Mouse (Mus musculus) lung, postnatal 0 days (tissue): ENCODE data around the gene Armc6. TPM values are rescaled to one million over a fixed set of nuclear protein-coding genes. Genes with fewer than 3 reads are reported as not detected.

Experiments
- ATAC-seq: fragments of 200-750 bp; cut with Nextera tagmentation; 2 replicates; pipeline ENCODE4 v1.8.0; 2017; ENCODE audit warnings: moderate library complexity
- DNase-seq: peaks from one replicate; pipeline ENCODE4 v3.0.0-alpha.2; 2016; ENCODE audit warnings: low spot score
- H3K27ac ChIP-seq: fragments of 300-500 bp; sonication (generic); 2 replicates; pipeline ENCODE4 v1.5.1; 2014; ENCODE audit warnings: antibody characterized with exemption, mild to moderate bottlenecking, low read length, mixed read lengths
- H3K27me3 ChIP-seq: fragments of 300-500 bp; sonication (generic); replicated peaks from 2 replicates; pipeline ENCODE4 v1.6.1; 2014; ENCODE audit warnings: low read length, mixed read lengths; ENCODE audit not compliant: insufficient read depth
- H3K36me3 ChIP-seq: fragments of 300-500 bp; sonication (generic); 2 replicates; pipeline ENCODE4 v1.6.1; 2014; ENCODE audit warnings: low read length, mixed read lengths; ENCODE audit not compliant: insufficient read depth
- H3K4me1 ChIP-seq: fragments of 300-500 bp; sonication (generic); 2 replicates; pipeline ENCODE4 v1.6.1; 2014; ENCODE audit warnings: antibody characterized with exemption, low read depth, low read length, mixed read lengths; ENCODE audit not compliant: insufficient read depth
- H3K4me2 ChIP-seq: fragments of 300-500 bp; sonication (generic); replicated peaks from 2 replicates; pipeline ENCODE4 v1.6.1; 2014; ENCODE audit warnings: low read depth, mild to moderate bottlenecking, low read length, moderate library complexity, mixed read lengths
- H3K4me3 ChIP-seq: fragments of 300-500 bp; sonication (generic); 2 replicates; pipeline ENCODE4 v1.5.1; 2014; ENCODE audit warnings: low read depth, low read length
- H3K9ac ChIP-seq: fragments of 300-500 bp; sonication (generic); replicated peaks from 2 replicates; pipeline ENCODE4 v1.6.1; 2014; ENCODE audit warnings: low read depth, mild to moderate bottlenecking
- H3K9me3 ChIP-seq: fragments of 300-500 bp; sonication (generic); 2 replicates; pipeline ENCODE4 v1.6.1; 2016; ENCODE audit warnings: low read length, mixed read lengths
- CTCF ChIP-seq: IDR thresholded peaks from 2 replicates; pipeline ENCODE4 v1.5.1; 2016; ENCODE audit warnings: antibody characterized with exemption, mild to moderate bottlenecking
- EP300 ChIP-seq: IDR thresholded peaks from 2 replicates; pipeline ENCODE4 v1.6.1; 2016; ENCODE audit warnings: antibody characterized with exemption, mild to moderate bottlenecking, control low read depth
- WGBS: fragments of 180-500 bp; shearing (Covaris S2); extraction: QIAGEN DNeasy Blood & Tissue Kit; methylation state at CpG from one replicate; pipeline ENCODE4 v1.1.7; 2014; 5-methylcytosine and 5-hydroxymethylcytosine counted together
- polyA plus RNA-seq: library from polyadenylated mRNA; unstranded; fragments of >200 nt; fragmentation: Nextera tagmentation; extraction: Ambion mirVana; gene quantifications from 2 replicates; pipeline ENCODE4 v1.2.1, GENCODE M21; 2015

Armc6 gene
- polyA plus RNA-seq, 1 experiment from 2014 or later, result 10.4 TPM

DNA sequence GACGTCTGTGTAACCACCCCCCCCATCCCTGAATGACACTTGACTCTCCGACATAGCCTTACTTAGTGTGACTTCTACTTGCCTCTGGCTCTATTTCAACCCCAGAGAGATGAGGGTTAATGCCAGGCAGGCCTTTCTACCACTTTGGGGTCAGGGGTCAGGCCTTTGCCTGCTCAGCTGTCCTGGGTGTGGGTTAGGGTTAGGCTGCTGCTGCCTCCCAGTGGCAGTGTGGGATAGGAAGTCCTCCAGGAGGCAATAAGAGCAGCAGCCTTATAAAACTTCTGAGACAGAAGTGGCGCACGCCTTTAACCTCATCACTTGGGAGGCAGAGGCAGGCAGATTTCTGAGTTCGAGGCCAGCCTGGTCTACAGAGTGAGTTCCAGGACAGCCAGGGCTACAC lies 6.4 kb upstream of the Armc6 start:
- Histone ChIP-seq H3K9me3 (no peaks in the 10 kb centered on the region), H3K9ac (no peak overlapping the region), H3K36me3 (peaks cover 30% of the 10 kb centered on the region; the same call in 1 of the 2 replicates), H3K4me3 (no peak overlapping the region), H3K27me3 (no peaks in the 10 kb centered on the region), H3K4me2 (no peak overlapping the region), H3K27ac (no peak overlapping the region), H3K4me1 (no peaks in the 10 kb centered on the region)
- DNase-seq (peak; percentile 22), ATAC-seq (peak; percentile 35)
- WGBS, result 84% methylated on average over 5 of the region's 5 CpGs
- TF ChIP-seq EP300 (no peak), CTCF (peak; percentile 55)

DNA sequence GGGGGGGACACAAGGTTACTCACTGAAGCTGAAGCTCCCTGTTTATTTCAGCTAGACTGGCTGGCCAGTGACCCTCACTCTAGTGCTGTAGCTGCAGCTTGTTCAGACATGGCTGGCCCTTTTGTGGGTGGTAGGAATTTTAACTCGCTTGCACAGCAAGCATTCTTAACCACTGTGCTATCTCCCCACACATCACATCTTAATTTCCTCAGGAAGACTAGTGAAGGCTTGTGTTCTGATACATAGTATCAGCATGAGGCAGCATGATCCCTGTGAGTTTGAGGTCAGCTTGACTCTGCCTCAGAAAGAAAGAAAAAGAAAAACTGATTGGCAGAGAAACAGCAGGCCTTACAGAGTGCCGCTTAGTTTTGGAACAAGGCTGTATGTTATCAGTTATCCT lies 3.6 kb upstream of the Armc6 start:
- WGBS, result 82% methylated on average over 2 of the region's 2 CpGs
- Histone ChIP-seq H3K4me3 (no peak overlapping the region), H3K4me1 (peaks cover 6% of the 10 kb centered on the region; the same call in 1 of the 2 replicates), H3K9me3 (no peaks in the 10 kb centered on the region), H3K36me3 (peaks cover 12% of the 10 kb centered on the region; the same call in 1 of the 2 replicates), H3K9ac (no peak overlapping the region), H3K4me2 (no peak overlapping the region), H3K27ac (no peak overlapping the region), H3K27me3 (no peaks in the 10 kb centered on the region)
- no peak for TF ChIP-seq EP300
- TF ChIP-seq CTCF, result no peak
- DNase-seq, result no peak
- no peak for ATAC-seq

DNA sequence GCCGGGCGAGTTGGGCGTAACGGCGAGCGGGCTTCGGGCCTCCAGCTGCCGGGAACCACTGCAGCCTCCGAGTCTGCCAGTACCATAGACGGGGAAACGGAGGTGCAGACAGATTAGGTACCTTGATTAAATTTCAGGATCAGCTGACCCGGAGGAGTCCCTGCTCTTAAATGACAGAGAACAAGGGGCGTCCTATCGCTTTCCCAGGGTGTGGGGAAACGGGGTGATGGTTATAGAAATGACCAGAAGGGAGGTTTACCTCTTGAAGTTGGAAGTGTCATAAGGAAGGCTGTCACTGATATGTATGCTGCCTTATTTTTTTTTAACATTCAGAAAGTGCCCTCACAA lies 489 bp upstream of the Armc6 start:
- ATAC-seq (no peak), DNase-seq (no peak)
- Histone ChIP-seq H3K27ac (no peak overlapping the region), H3K4me1 (peaks cover 6% of the 10 kb centered on the region; the same call in 1 of the 2 replicates), H3K9ac (peak overlapping the region; percentile 87; the same call in 1 of the 2 replicates), H3K36me3 (peaks cover 8% of the 10 kb centered on the region; the same call in 1 of the 2 replicates), H3K4me2 (peak overlapping the region; percentile 85), H3K27me3 (no peaks in the 10 kb centered on the region), H3K9me3 (no peaks in the 10 kb centered on the region), H3K4me3 (peak overlapping the region; percentile 83)
- 0% methylated on average over 15 of the region's 15 CpGs for WGBS
- TF ChIP-seq CTCF, result no peak
- TF ChIP-seq EP300, result no peak

DNA sequence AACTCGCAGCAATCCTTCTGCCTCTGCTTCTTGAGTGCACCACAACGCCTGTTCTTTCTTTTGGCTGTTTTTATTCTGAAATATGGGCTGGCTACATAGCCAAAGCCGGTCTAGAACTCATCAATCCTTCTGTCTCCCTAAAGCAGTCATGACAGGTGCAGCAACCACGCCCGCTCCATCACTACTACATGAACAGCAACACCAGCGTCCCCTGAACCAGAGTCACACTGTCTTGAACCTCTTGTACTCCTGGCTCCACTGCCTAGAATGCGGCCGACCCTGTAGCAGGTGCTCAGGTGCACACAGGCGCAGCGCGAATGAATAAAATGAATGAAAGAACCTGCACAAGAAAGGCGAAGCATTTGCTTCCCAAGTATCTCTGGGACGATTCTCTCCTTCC lies 660 bp downstream of the Armc6 start:
- Histone ChIP-seq H3K27ac (no peak overlapping the region), H3K4me1 (peaks cover 6% of the 10 kb centered on the region; the same call in 1 of the 2 replicates), H3K27me3 (no peaks in the 10 kb centered on the region), H3K9me3 (no peaks in the 10 kb centered on the region), H3K4me3 (peak overlapping the region; percentile 83), H3K9ac (peak overlapping the region; percentile 87), H3K4me2 (peak overlapping the region; percentile 85), H3K36me3 (peaks cover 6% of the 10 kb centered on the region; the same call in 1 of the 2 replicates)
- DNase-seq (no peak), ATAC-seq (no peak)
- WGBS, result 4% methylated on average over 13 of the region's 13 CpGs
- TF ChIP-seq EP300 (no peak), CTCF (no peak)

DNA sequence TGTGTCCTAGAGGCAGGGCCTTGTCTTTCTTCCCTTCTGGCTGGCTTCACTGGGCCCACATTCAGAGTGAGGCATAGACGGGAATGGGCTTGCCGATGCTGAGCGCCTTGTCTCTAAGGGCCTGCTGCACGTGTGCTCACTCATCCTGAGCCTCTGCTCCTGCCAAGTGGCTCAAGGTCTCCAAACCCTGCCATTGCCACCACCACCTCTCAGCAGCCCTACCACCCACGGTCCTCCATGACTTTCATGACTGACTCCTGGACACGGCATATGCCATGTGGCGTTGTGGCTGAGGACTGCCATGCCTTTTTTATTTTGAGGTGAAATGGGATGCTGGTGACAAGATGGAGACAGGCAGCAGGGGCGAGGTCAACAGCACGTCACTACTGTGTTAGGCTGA lies 3.4 kb downstream of the Armc6 start:
- no peak for DNase-seq
- ATAC-seq, result no peak
- Histone ChIP-seq H3K9me3 (no peaks in the 10 kb centered on the region), H3K4me1 (peaks cover 6% of the 10 kb centered on the region; the same call in 1 of the 2 replicates), H3K27me3 (no peaks in the 10 kb centered on the region), H3K36me3 (no peaks in the 10 kb centered on the region), H3K4me3 (no peak overlapping the region), H3K4me2 (no peak overlapping the region), H3K9ac (no peak overlapping the region), H3K27ac (no peak overlapping the region)
- TF ChIP-seq CTCF (no peak), EP300 (no peak)
- WGBS, result 93% methylated on average over 9 of the region's 9 CpGs

DNA sequence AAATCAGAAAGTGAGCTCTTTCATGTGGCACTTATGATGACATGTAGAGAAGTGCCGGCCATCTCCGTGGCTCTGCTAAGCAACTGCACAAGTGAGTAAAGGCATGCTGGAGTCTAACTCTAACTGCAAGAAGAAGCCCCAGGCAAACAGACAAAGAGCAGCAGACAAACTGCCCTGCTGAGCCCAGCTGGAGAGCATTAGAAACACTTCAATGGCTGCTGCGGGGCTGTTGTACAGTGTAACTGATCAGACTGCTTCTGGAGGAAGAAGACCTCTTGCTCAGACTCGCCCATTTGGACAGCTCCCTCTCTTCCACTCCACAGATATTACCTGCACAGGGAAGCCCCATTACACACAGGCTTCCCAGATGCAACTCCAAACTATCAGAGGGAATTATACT lies 6.3 kb downstream of the Armc6 start:
- no peak for TF ChIP-seq EP300
- no peak for TF ChIP-seq CTCF
- 69% methylated on average over 4 of the region's 4 CpGs for WGBS
- Histone ChIP-seq H3K36me3 (0 out of 2 replicates have a peak, but pooled peaks cover 10% of the 10 kb centered on the region), H3K4me3 (no peak overlapping the region), H3K4me1 (no peaks in the 10 kb centered on the region), H3K9ac (no peak overlapping the region), H3K27me3 (no peaks in the 10 kb centered on the region), H3K4me2 (no peak overlapping the region), H3K27ac (no peak overlapping the region), H3K9me3 (no peaks in the 10 kb centered on the region)
- DNase-seq (no peak), ATAC-seq (no peak)

DNA sequence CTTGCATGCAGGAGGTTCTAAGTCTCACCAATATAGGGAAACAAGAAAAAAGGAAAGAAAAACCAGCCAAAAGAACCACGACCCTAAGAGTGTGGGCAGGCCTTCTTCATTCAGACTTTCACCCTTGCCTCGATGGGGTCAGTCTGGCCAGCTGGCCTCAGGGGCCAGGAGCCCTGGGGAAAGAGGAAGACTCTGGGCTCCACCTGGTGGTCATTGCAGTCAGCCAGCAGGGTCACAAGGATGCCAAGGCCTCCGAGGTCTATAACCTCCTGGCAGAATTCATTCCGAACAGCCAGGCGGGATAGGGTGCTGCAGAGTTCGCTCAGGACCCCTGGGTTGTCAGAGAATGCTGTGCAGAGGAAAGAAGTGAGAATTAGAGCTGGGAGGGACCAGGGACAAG lies 10.9 kb downstream of the Armc6 start:
- ATAC-seq (peak; percentile 44; the same call in 1 of the 2 replicates), DNase-seq (peak; percentile 38)
- TF ChIP-seq EP300 (no peak), CTCF (peak; percentile 78)

More for the DNA sequence above, 10.9 kb downstream of the Armc6 start:
- Histone ChIP-seq H3K36me3 (0 out of 2 replicates have a peak, but pooled peaks cover 10% of the 10 kb centered on the region), H3K27ac (no peak overlapping the region), H3K27me3 (no peaks in the 10 kb centered on the region), H3K4me2 (no peak overlapping the region), H3K9me3 (no peaks in the 10 kb centered on the region), H3K4me3 (no peak overlapping the region), H3K4me1 (no peaks in the 10 kb centered on the region), H3K9ac (no peak overlapping the region)
- 40% methylated on average over 6 of the region's 6 CpGs for WGBS
